Mouse (Mus musculus) heart, embryonic 10.5 days (tissue): ENCODE results near the gene F2rl1. TPM values are rescaled to one million over a fixed set of nuclear protein-coding genes. Genes with fewer than 3 reads are reported as not detected.
"Not testable (repeated sequence)": the region's sequence is repeated elsewhere in the genome, so short reads cannot be mapped to it uniquely, and the experiment has no call there.

ENCODE experiments used
- DNase-seq: peaks from one replicate; pipeline ENCODE4 v3.0.0-alpha.2; 2017; ENCODE audit warnings: low spot score
- H3K27ac ChIP-seq: fragments of 300-500 bp; sonication (generic); 2 replicates; pipeline ENCODE4 v1.5.1; 2016; ENCODE audit warnings: mild to moderate bottlenecking
- H3K27me3 ChIP-seq: fragments of 300-500 bp; sonication (generic); 2 replicates; pipeline ENCODE4 v1.6.1; 2016; ENCODE audit warnings: mild to moderate bottlenecking; ENCODE audit not compliant: poor library complexity, insufficient read depth, severe bottlenecking
- H3K36me3 ChIP-seq: fragments of 300-500 bp; sonication (generic); 2 replicates; pipeline ENCODE4 v1.6.1; 2016; ENCODE audit warnings: mild to moderate bottlenecking, moderate library complexity
- H3K4me1 ChIP-seq: fragments of 300-500 bp; sonication (generic); 2 replicates; pipeline ENCODE4 v1.6.1; 2016; ENCODE audit warnings: mild to moderate bottlenecking
- H3K4me3 ChIP-seq: fragments of 300-500 bp; sonication (generic); 2 replicates; pipeline ENCODE4 v1.5.1; 2016; ENCODE audit warnings: mild to moderate bottlenecking, moderate library complexity
- H3K9me3 ChIP-seq: fragments of 300-500 bp; sonication (generic); 2 replicates; pipeline ENCODE4 v1.6.1; 2016; ENCODE audit warnings: mild to moderate bottlenecking, moderate library complexity
- whole genome bisulfite sequencing: fragments of 180-500 bp; shearing (Covaris S2); methylation state at CpG from one replicate; pipeline ENCODE4 v1.1.7; 2016; 5-methylcytosine and 5-hydroxymethylcytosine counted together
- polyA plus RNA-seq: library from polyadenylated mRNA; unstranded; fragments of >200 nt; fragmentation: Nextera tagmentation; extraction: Ambion mirVana; gene quantifications from 2 replicates; pipeline ENCODE4 v1.2.1, GENCODE M21; 2016

F2rl1 gene
- polyA plus RNA-seq, 1 experiment from 2014 or later: 0.23 TPM

DNA sequence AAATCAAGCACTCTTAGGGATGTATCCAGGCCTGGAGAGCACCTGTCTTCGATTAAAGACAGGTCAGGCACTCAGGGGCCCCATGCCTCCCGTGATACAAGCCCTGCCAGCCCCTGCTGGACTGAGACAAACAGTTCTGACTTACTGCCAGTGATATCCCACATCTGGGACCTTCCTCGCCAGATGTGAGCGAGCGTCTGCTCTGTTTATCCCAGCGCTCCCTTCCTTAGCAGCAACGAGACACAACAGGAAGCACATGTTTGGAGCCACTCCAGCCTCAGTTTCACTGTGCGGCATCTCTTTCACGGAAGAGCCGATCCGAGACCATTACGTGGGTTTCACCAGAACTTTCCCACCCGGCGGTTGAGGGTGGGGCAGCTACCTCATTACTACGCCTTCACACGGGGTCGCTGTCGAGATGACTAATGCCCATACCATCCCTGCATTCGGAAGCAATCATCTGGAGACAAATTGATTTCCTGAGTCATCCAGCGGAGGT, 23.3 kb upstream of the F2rl1 start:
- Histone ChIP-seq H3K36me3 (no peaks in the 10 kb centered on the region), H3K4me3 (peak overlapping the region; percentile 28), H3K27ac (no peak overlapping the region), H3K27me3 (0 out of 2 replicates have a peak, but pooled peaks cover 3% of the 10 kb centered on the region), H3K9me3 (no peaks in the 10 kb centered on the region), H3K4me1 (peaks cover 18% of the 10 kb centered on the region)
- 22% methylated on average over 20 of the region's 20 CpGs for WGBS
- DNase-seq: no peak

GRCm38 (mm10) chr13:95547090-95547611, 22.1 kb upstream of the F2rl1 start:
- no peak for DNase-seq
- Histone ChIP-seq H3K4me3 (0 out of 2 replicates have a peak overlapping the region, but pooled peaks have one; percentile 27), H3K27ac (peak overlapping the region; percentile 22; the same call in 1 of the 2 replicates), H3K27me3 (0 out of 2 replicates have a peak, but pooled peaks cover 3% of the 10 kb centered on the region), H3K4me1 (peaks cover 18% of the 10 kb centered on the region), H3K9me3 (no peaks in the 10 kb centered on the region), H3K36me3 (no peaks in the 10 kb centered on the region)
- 30% methylated on average over 12 of the region's 12 CpGs for WGBS

DNA sequence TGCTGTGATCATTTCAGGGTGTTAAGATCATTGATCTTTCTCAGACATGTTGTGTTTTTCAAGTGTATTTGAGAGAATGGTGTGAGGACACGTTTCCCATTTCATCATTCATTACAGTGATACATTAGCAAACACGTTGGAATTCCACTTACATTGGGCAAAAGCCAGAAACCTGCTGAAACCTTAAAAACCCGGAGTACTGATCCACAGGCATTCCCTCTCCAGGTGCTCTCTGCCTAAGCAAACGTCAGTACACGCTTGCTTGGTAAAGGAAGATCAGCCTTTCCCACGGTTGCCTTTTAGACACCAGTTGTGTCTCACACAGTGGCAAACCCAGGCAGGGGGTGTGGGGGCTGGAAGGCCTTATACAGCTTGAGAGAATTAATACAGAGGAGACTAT, 21.2 kb upstream of the F2rl1 start:
- WGBS: 72% methylated on average over 6 of the region's 6 CpGs
- no peak for DNase-seq

DNA sequence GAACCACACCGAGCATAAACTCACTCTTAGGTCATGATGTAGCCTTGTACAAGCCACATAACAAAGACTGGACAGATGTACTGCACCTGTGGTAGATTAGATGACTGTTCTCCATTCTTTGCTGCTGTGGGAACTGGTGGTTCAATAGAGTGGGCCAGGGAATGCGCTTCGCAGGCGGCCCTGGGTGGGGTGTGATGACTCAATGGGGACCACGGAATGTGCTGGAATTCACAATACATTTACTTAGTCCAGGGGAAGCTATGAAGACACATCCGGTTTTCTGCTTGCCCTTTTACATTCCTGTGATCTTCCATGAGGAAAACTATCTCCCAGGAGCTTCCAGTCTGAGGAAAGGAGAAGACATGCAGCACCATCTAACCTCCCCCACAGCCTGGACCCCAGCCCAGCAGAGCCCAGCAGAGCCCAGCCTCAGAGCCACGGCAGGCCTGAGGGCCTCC, 20.7 kb upstream of the F2rl1 start:
- WGBS: 74% methylated on average over 7 of the region's 7 CpGs
- no peak for DNase-seq

More for the DNA sequence above, 21.2 kb upstream of the F2rl1 start:
- H3K4me3 ChIP-seq: no peak overlapping the region
- 0 out of 2 replicates have a peak, but pooled peaks cover 3% of the 10 kb centered on the region for H3K27me3 ChIP-seq
- peaks cover 18% of the 10 kb centered on the region for H3K4me1 ChIP-seq
- H3K36me3 ChIP-seq: no peaks in the 10 kb centered on the region
- H3K9me3 ChIP-seq: no peaks in the 10 kb centered on the region
- H3K27ac ChIP-seq: no peak overlapping the region

GRCm38 (mm10) chr13:95538021-95538420, 13.0 kb upstream of the F2rl1 start:
- Histone ChIP-seq H3K9me3 (no peaks in the 10 kb centered on the region), H3K27me3 (no peaks in the 10 kb centered on the region; the same call in 1 of the 2 replicates), H3K27ac (no peak overlapping the region), H3K36me3 (no peaks in the 10 kb centered on the region), H3K4me1 (peaks cover 28% of the 10 kb centered on the region), H3K4me3 (no peak overlapping the region)
- peak; percentile 61 for DNase-seq
- 73% methylated on average over 5 of the region's 5 CpGs for WGBS

More for the DNA sequence above, 20.7 kb upstream of the F2rl1 start:
- H3K4me3 ChIP-seq: no peak overlapping the region
- no peaks in the 10 kb centered on the region for H3K9me3 ChIP-seq
- H3K4me1 ChIP-seq: peaks cover 18% of the 10 kb centered on the region
- no peak overlapping the region for H3K27ac ChIP-seq
- H3K36me3 ChIP-seq: no peaks in the 10 kb centered on the region
- H3K27me3 ChIP-seq: 0 out of 2 replicates have a peak, but pooled peaks cover 3% of the 10 kb centered on the region

- Histone ChIP-seq H3K4me3 (no peak overlapping the region), H3K9me3 (no peaks in the 10 kb centered on the region), H3K27ac (peak overlapping the region; percentile 59; the same call in 1 of the 2 replicates), H3K4me1 (peaks cover 40% of the 10 kb centered on the region), H3K36me3 (no peaks in the 10 kb centered on the region), H3K27me3 (no peaks in the 10 kb centered on the region; the same call in 1 of the 2 replicates)
- DNase-seq: peak; percentile 58
- WGBS: 6% methylated on average over 5 of the region's 5 CpGs
These were observed 11.1 kb upstream of the F2rl1 start for GRCm38 (mm10) chr13:95536117-95536493.

DNA sequence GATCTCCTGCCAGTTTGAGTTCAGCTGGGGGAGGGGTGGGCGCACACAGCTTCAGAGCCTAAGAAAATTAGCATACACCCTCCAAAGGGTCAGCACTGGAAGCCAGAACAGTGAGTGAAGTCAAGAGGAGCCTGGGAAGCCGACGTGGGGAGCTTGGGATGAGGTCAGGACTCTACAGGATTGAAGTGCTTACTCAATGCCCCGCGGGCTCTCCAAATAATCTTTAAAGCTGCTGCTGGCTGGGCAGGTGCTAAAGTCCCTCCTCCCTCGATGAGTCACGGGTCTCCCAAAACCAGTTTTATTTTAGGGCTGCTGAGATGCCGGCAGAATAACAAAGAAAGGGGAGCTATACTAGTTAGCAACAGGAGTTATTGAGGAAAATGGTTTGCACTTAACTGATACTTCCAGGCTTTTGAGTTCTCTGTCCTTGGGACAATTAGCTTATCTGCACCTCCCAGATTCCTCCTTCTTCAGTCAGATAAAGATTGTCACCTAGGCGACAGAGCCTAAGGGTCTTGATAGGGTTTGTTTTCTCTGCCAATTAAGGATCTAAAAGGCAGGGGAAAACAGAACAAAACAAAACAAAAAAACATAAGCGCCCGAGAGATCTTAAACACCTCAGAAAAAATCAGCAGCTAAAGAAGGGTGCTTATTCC, 10.6 kb upstream of the F2rl1 start:
- H3K4me1 ChIP-seq: peaks cover 41% of the 10 kb centered on the region
- 3% methylated on average over 11 of the region's 11 CpGs for WGBS
- H3K27me3 ChIP-seq: no peaks in the 10 kb centered on the region; the same call in 1 of the 2 replicates
- H3K27ac ChIP-seq: peak overlapping the region; percentile 59
- no peaks in the 10 kb centered on the region for H3K9me3 ChIP-seq
- DNase-seq: peak; percentile 72
- H3K4me3 ChIP-seq: peak overlapping the region; percentile 38
- H3K36me3 ChIP-seq: no peaks in the 10 kb centered on the region

- WGBS: 9% methylated on average over 6 of the region's 6 CpGs
These were observed 10.0 kb upstream of the F2rl1 start for GRCm38 (mm10) chr13:95535026-95535425.

GRCm38 (mm10) chr13:95534131-95534561, 9.1 kb upstream of the F2rl1 start:
- H3K4me3 ChIP-seq: peak overlapping the region; percentile 24
- H3K27me3 ChIP-seq: no peaks in the 10 kb centered on the region; the same call in 1 of the 2 replicates
- WGBS: 10% methylated on average over 5 of the region's 5 CpGs
- peaks cover 41% of the 10 kb centered on the region for H3K4me1 ChIP-seq
- DNase-seq: peak; percentile 75
- no peaks in the 10 kb centered on the region for H3K9me3 ChIP-seq
- no peaks in the 10 kb centered on the region for H3K36me3 ChIP-seq
- H3K27ac ChIP-seq: peak overlapping the region; percentile 73

More at GRCm38 (mm10) chr13:95535026-95535425, 10.0 kb upstream of the F2rl1 start:
- H3K4me1 ChIP-seq: peaks cover 41% of the 10 kb centered on the region
- no peaks in the 10 kb centered on the region; the same call in 1 of the 2 replicates for H3K27me3 ChIP-seq
- no peaks in the 10 kb centered on the region for H3K9me3 ChIP-seq
- H3K27ac ChIP-seq: peak overlapping the region; percentile 59
- peak overlapping the region; percentile 38 for H3K4me3 ChIP-seq
- no peaks in the 10 kb centered on the region for H3K36me3 ChIP-seq
- DNase-seq: no peak

DNA sequence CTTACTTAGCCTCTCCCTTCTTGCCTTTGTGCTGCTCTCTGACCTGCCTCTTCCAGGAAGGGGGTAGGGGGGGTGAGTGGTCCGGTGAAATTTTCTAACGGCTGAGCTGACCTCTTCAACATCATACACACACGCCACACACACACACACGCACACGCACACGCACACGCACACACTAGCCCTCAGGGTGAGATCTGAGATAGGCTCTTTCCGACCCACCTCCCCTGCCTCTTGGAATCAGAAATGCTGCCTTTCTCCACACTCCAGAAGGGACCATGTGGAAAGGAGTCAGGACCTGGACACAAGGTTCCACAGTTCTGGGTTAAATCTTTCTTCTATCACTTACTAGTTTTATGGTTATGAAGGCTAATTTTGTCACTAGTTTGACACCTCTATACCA, 8.6 kb upstream of the F2rl1 start:
- Histone ChIP-seq H3K4me1 (peaks cover 41% of the 10 kb centered on the region), H3K27me3 (no peaks in the 10 kb centered on the region; the same call in 1 of the 2 replicates), H3K4me3 (no peak overlapping the region), H3K36me3 (no peaks in the 10 kb centered on the region), H3K27ac (peak overlapping the region; percentile 73; the same call in 1 of the 2 replicates), H3K9me3 (no peaks in the 10 kb centered on the region)
- peak; percentile 58 for DNase-seq
- 27% methylated on average over 8 of the region's 8 CpGs for WGBS

DNA sequence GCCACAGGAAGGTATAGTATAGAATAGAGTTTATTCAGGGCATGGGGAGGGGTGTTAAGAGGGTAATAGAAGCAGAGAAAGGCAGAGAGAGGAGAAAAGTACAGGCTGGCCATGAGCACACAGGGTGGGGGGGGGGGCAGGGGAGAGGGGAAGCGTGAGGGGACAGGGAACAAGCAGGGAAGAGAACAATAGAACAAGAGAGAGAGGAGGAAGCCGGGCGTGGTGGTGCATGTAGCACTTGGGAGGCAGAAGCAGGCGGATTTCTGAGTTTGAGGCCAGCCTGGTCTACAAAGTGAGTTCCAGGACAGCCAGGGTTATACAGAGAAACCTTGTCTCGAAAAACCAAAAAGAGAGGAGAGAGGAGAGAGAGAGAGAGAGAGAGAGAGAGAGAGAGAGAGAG, 8.1 kb upstream of the F2rl1 start:
- not testable (repeated sequence) for H3K27me3 ChIP-seq, H3K9me3 ChIP-seq, DNase-seq, H3K36me3 ChIP-seq, H3K27ac ChIP-seq, H3K4me3 ChIP-seq
- H3K4me1 ChIP-seq: peaks cover 41% of the 10 kb centered on the region
- WGBS: 74% methylated on average over 4 of the region's 5 CpGs

- WGBS: 45% methylated on average over 9 of the region's 9 CpGs
- peak; percentile 68 for DNase-seq
- no peaks in the 10 kb centered on the region for H3K36me3 ChIP-seq
- no peaks in the 10 kb centered on the region for H3K9me3 ChIP-seq
- H3K27ac ChIP-seq: peak overlapping the region; percentile 65
- H3K4me3 ChIP-seq: no peak overlapping the region
- peaks cover 19% of the 10 kb centered on the region for H3K27me3 ChIP-seq
- H3K4me1 ChIP-seq: peaks cover 41% of the 10 kb centered on the region
These were observed 6.4 kb upstream of the F2rl1 start for GRCm38 (mm10) chr13:95531273-95532045.
